Mouse (Mus musculus): ENCODE results near the gene Tex9. TPM values are rescaled to one million over a fixed set of nuclear protein-coding genes. Genes with fewer than 3 reads are reported as not detected.

Gene Tex9
- polyA plus RNA-seq, 1 experiment = 38.0 TPM

- Histone ChIP-seq H3K27ac (ENCODE audit: control insufficient read depth, insufficient read depth, low read depth, low read length) (no peak overlapping the region), H3K4me3 (ENCODE audit: control insufficient read depth, low read depth, low read length) (no peak overlapping the region), H3K36me3 (ENCODE audit: control insufficient read depth, insufficient read depth, low read length) (no peaks in the 10 kb centered on the region), H3K4me1 (ENCODE audit: control insufficient read depth, insufficient read depth, low read length) (no peaks in the 10 kb centered on the region; the same call in 1 of the 2 replicates), H3K27me3 (ENCODE audit: control insufficient read depth, insufficient read depth, low read length) (no peaks in the 10 kb centered on the region)
- TF ChIP-seq POLR2A (IDR thresholded peaks at IDR 0.05; ENCODE audit: control insufficient read depth, low read depth, low read length) (no peak), CTCF (IDR thresholded peaks at IDR 0.05; ENCODE audit: control insufficient read depth, insufficient read depth, insufficient replicate concordance, low read depth, low read length) (no peak)
These were observed 69.7 kb downstream of the Tex9 start for GRCm38 (mm10) chr9:72422284-72422683.

GRCm38 (mm10) chr9:72420490-72420889, 71.5 kb downstream of the Tex9 start:
- no peak for TF ChIP-seq POLR2A (IDR thresholded peaks at IDR 0.05; ENCODE audit: control insufficient read depth, low read depth, low read length)
- Histone ChIP-seq H3K27me3 (ENCODE audit: control insufficient read depth, insufficient read depth, low read length) (no peaks in the 10 kb centered on the region), H3K4me1 (ENCODE audit: control insufficient read depth, insufficient read depth, low read length) (no peaks in the 10 kb centered on the region; the same call in 1 of the 2 replicates), H3K36me3 (ENCODE audit: control insufficient read depth, insufficient read depth, low read length) (no peaks in the 10 kb centered on the region), H3K27ac (ENCODE audit: control insufficient read depth, insufficient read depth, low read depth, low read length) (no peak overlapping the region), H3K4me3 (ENCODE audit: control insufficient read depth, low read depth, low read length) (no peak overlapping the region)

- TF ChIP-seq CTCF (IDR thresholded peaks at IDR 0.05; ENCODE audit: control insufficient read depth, insufficient read depth, insufficient replicate concordance, low read depth, low read length) (no peak), POLR2A (IDR thresholded peaks at IDR 0.05; ENCODE audit: control insufficient read depth, low read depth, low read length) (no peak)
- H3K27me3 ChIP-seq (ENCODE audit: control insufficient read depth, insufficient read depth, low read length) = no peaks in the 10 kb centered on the region
These were observed 73.6 kb downstream of the Tex9 start for GRCm38 (mm10) chr9:72418443-72418842.

GRCm38 (mm10) chr9:72411746-72412145, 80.3 kb downstream of the Tex9 start:
- Histone ChIP-seq H3K27me3 (ENCODE audit: control insufficient read depth, insufficient read depth, low read length) (no peaks in the 10 kb centered on the region), H3K36me3 (ENCODE audit: control insufficient read depth, insufficient read depth, low read length) (no peaks in the 10 kb centered on the region), H3K4me1 (ENCODE audit: control insufficient read depth, insufficient read depth, low read length) (peaks cover 5% of the 10 kb centered on the region), H3K4me3 (ENCODE audit: control insufficient read depth, low read depth, low read length) (no peak overlapping the region), H3K27ac (ENCODE audit: control insufficient read depth, insufficient read depth, low read depth, low read length) (no peak overlapping the region)
- TF ChIP-seq CTCF (IDR thresholded peaks at IDR 0.05; ENCODE audit: control insufficient read depth, insufficient read depth, insufficient replicate concordance, low read depth, low read length) (no peak), POLR2A (IDR thresholded peaks at IDR 0.05; ENCODE audit: control insufficient read depth, low read depth, low read length) (no peak)

More at GRCm38 (mm10) chr9:72418443-72418842, 73.6 kb downstream of the Tex9 start:
- Histone ChIP-seq H3K36me3 (ENCODE audit: control insufficient read depth, insufficient read depth, low read length) (no peaks in the 10 kb centered on the region), H3K4me3 (ENCODE audit: control insufficient read depth, low read depth, low read length) (no peak overlapping the region), H3K27ac (ENCODE audit: control insufficient read depth, insufficient read depth, low read depth, low read length) (no peak overlapping the region), H3K4me1 (ENCODE audit: control insufficient read depth, insufficient read depth, low read length) (no peaks in the 10 kb centered on the region; the same call in 1 of the 2 replicates)

GRCm38 (mm10) chr9:72409381-72410225, 82.4 kb downstream of the Tex9 start:
- Histone ChIP-seq H3K27me3 (ENCODE audit: control insufficient read depth, insufficient read depth, low read length) (no peaks in the 10 kb centered on the region), H3K4me3 (ENCODE audit: control insufficient read depth, low read depth, low read length) (peak overlapping the region; percentile 1), H3K27ac (ENCODE audit: control insufficient read depth, insufficient read depth, low read depth, low read length) (no peak overlapping the region), H3K4me1 (ENCODE audit: control insufficient read depth, insufficient read depth, low read length) (peaks cover 5% of the 10 kb centered on the region), H3K36me3 (ENCODE audit: control insufficient read depth, insufficient read depth, low read length) (no peaks in the 10 kb centered on the region)
- TF ChIP-seq POLR2A (IDR thresholded peaks at IDR 0.05; ENCODE audit: control insufficient read depth, low read depth, low read length) (no peak), CTCF (IDR thresholded peaks at IDR 0.05; ENCODE audit: control insufficient read depth, insufficient read depth, insufficient replicate concordance, low read depth, low read length) (no peak)

- TF ChIP-seq CTCF (IDR thresholded peaks at IDR 0.05; ENCODE audit: control insufficient read depth, insufficient read depth, insufficient replicate concordance, low read depth, low read length) (peak; percentile 95; the same call in 1 of the 2 replicates), POLR2A (IDR thresholded peaks at IDR 0.05; ENCODE audit: control insufficient read depth, low read depth, low read length) (no peak)
- Histone ChIP-seq H3K27ac (ENCODE audit: control insufficient read depth, insufficient read depth, low read depth, low read length) (no peak overlapping the region), H3K4me3 (ENCODE audit: control insufficient read depth, low read depth, low read length) (peak overlapping the region; percentile 72)
These were observed 83.9 kb downstream of the Tex9 start for GRCm38 (mm10) chr9:72408131-72408586.

GRCm38 (mm10) chr9:72405882-72406638, 86.0 kb downstream of the Tex9 start:
- Histone ChIP-seq H3K27ac (ENCODE audit: control insufficient read depth, insufficient read depth, low read depth, low read length) (no peak overlapping the region), H3K27me3 (ENCODE audit: control insufficient read depth, insufficient read depth, low read length) (no peaks in the 10 kb centered on the region)
- no peak for TF ChIP-seq CTCF (IDR thresholded peaks at IDR 0.05; ENCODE audit: control insufficient read depth, insufficient read depth, insufficient replicate concordance, low read depth, low read length)
- TF ChIP-seq POLR2A (IDR thresholded peaks at IDR 0.05; ENCODE audit: control insufficient read depth, low read depth, low read length) = no peak

More at GRCm38 (mm10) chr9:72408131-72408586, 83.9 kb downstream of the Tex9 start:
- H3K36me3 ChIP-seq (ENCODE audit: control insufficient read depth, insufficient read depth, low read length) = no peaks in the 10 kb centered on the region
- no peaks in the 10 kb centered on the region for H3K27me3 ChIP-seq (ENCODE audit: control insufficient read depth, insufficient read depth, low read length)
- H3K4me1 ChIP-seq (ENCODE audit: control insufficient read depth, insufficient read depth, low read length) = peaks cover 5% of the 10 kb centered on the region

More at GRCm38 (mm10) chr9:72405882-72406638, 86.0 kb downstream of the Tex9 start:
- H3K4me3 ChIP-seq (ENCODE audit: control insufficient read depth, low read depth, low read length) = no peak overlapping the region
- peaks cover 5% of the 10 kb centered on the region for H3K4me1 ChIP-seq (ENCODE audit: control insufficient read depth, insufficient read depth, low read length)
- H3K36me3 ChIP-seq (ENCODE audit: control insufficient read depth, insufficient read depth, low read length) = no peaks in the 10 kb centered on the region

All from testis, adult 2 months (tissue).